Mouse (Mus musculus) gastrocnemius, postnatal 4 days (tissue): ENCODE measurements at regions not wholly inside any gene's neighbourhood (a gene's known extent, or its start where the extent isn't known, plus 50 kb on each side); places are given as distances from the start of the nearest gene placed in this dataset.

Source experiments
- DNase-seq, 2 experiments: peaks; one replicate each; pipeline ENCODE4 v3.0.0; 2021 to 2022; ENCODE audit warnings: low spot score in 2 of 2, mixed read lengths in 2 of 2

DNA sequence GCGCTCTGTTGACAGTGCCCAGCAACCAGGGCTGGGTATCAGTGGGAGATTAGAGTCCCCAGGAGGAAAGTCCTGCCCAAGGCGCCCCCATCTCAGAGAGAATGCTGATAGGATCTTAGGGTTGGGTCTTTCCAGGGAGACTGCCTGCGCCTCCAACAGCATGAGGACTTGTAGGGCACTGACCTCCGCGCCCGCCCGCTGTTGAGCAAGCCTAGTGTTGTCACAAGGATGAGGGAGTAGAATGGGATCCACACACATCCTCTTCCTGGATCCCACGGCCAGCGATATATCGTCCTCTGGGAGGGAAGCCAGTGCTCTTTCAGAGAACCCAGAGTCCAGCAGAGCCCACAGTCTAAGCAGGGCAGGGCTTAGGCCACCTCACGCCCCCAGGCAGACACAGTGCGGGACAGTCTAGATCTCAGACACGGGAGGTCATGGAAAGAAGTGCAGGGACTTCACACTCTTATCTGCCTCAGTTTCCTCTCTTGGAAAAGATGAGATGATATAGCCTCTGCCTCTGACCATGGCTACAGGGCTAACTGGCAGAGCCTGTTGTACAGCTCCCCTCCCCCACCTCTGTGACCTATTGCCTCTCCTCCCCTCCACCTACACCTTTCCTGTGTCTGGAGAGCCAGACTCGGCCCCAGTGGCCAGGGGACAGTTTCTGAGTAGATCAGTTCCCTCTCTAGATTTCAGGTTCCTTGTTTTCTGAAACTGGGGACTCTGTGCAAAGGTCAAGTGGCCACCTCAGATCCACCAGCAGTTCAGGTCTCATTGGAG lies 52.0 kb upstream of the Dusp5 start:
- no peak for DNase-seq

DNA sequence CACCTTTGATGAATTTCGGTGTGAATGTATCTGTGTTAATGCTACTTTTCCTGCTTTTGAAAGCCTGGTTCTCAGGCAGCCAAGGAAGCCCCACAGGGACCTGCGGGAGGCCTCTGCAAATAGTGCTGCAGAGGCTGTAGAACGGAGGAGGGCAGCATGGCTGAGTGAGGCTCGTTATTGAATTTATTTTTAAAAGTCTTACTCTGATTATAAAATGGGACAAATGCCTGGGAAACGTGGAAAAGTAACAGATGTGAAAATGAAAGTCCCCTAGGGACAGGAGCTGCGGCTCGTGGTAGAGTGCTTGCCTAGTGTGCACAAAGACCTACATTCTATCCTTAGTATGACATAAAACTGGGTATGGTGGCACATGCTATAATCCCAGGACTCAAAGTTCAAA lies 59.7 kb upstream of the Dusp5 start:
- no peak for DNase-seq

DNA sequence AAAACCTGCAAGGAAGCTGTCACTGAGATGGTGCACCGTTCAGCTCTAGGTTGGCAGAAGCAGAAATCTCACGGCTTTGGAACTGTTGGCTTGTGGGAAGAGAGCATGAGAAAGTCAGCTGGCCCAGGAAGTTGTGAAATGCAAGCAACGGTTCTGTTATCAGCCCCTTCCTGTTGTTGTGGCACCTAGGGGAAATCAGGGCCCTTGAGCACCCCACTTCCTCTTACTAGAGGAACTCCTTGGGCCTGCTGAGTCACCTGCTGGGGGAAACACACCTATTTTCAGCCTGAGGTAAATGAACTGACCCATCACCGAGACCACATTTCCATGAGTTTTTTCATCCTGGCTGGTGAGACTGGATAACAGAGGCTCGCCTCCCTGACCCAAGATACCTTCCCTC lies 64.2 kb upstream of the Dusp5 start:
- DNase-seq: no peak

DNA sequence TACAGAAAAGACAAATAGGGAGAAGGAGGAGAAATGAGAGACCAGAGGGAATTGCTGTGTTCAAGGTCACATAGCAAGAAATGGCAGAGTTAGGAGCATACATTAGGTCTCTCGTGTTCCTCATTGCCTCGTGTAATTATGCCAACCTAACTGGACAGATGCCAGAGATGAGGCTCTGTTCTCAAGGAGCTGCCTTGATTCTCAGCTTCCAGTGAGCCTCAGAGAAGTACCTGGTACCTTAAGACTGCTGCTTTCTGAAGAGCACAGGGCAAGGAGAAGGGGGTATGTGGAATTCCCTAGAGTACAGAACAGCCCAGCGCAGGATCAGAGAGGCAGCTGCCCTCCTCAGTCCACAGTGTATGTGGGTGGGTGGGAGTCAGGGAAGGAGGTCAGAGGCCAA lies 64.8 kb upstream of the Dusp5 start:
- DNase-seq: no peak

DNA sequence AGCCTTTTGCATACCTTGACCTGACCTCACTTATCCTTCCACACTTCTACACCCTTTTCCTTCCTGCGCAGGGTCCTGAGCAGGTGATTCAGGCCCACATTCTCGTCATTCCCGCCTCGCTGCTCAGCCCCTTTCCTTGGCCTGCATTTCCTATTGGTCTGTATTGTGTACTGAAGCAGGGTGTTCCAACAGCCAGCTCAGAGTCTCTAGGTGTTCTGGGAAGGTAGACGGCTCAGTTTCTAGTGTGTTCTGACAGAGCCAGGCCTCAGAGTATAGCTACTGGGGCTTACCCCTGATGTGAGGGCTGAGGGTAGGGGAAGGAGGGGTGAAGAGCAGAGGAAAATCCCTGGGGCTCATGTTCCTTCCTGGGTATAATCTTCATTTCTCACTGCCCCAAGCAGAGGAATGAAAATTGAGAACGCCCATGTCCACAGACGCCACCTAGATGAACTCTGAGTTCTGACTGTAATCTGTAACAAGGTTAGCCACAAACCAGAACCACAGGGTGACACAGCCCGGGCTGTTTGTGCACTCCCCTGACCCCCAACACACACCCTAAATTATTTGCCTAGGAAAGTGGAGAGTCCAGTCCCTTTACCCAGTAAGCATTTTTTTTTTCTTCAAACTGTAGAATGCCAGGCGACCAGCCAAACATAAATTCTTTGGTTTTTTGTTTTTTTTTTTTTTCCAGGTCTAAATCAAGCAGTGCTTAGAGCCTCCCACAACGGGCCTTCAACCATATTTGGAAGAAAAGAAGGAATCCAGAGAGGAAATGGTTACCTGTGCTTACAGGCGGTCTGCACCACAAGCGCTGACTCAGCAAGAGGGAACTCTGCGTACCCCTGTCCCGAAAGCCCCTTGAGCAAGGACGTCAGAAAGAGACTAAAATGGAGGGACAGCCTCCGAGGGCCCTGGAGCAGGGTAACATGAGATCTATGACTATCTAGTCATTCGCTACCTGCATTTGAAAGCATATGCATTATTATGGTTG lies 67.6 kb upstream of the Dusp5 start:
- DNase-seq: no peak

DNA sequence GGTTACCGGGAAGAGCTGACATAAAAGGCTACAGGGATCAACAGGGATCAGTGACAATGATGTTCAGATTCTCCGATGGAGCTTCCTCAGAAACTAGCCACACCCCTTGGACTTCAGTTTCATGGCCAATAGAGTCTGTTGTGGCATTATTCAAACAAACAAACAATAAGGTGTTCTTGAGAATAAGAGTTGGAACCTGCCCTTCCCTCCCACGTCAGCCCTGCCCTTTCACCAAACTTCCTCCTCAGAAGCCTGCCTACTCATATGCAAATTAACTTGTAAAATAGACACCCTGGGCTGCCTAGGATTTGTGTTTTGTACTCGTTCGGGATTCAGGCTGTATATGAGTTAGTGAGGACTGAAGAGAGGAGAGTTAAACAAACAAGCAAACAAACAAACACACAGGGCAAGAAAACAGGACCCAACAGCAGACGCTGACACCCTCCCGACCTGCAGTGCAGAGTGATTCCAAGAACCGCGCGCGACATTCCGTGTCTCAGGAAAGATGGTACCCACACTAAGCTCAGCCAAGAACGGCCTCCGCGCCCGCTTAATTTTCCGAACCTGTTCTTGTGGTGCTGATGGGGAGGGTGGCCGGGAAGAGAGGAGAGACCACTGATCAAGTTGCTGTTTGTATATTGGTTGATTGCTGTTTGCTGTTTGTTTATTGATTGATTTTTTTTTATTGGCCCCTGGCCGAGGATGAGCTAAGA lies 68.4 kb upstream of the Dusp5 start:
- no peak for DNase-seq

DNA sequence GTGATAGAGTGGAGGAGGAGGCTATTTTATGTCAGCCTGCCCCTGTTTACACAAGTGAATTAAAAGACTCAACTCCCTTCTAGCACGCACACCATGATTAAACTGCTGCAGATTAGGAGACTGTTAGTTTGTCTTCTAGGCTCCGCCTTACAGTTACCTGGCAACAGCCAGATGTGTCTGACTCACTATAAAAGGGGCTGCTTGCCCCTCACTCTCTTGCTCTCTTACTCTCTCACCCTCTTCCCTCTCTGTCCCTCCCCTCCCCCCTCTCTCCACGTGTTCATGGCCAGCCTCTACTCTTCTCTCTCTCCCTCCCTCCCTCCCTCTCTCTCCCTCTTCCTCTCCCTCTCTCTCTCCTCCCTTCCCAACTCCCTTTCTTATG lies 69.0 kb upstream of the Smndc1 start:
- no peak for DNase-seq

DNA sequence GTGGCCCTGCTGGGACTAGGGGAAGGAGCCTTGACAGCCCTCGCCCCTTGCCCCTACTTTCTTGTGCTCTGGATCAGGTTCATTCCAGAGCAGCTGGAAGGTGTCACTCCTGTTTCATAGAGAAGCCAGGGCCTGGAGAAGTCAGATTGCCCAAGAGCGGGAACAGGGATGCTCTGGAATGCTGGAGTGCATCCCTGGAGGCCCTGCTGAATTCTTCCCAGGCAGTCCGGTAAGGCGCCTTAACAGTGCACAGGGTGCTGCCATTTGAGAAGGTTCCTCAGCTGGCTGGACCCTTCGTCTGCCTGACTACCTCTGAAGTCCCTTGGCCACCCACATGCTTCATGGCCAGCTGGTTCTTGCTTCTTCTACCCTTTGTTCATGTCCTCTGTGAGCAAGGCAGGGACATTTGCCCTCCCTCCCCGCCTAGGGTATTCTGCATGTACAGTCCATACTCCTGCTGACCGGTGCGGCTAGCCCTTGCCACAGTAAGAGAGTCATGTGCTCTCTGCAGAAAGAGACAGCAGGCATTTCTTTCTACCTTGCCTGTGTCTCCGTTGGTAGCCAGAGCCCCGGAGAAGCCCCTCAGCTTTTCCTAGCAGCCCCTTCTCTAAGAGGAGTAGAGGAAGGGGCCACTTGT lies 68.5 kb upstream of the Smndc1 start:
- DNase-seq: no peak

DNA sequence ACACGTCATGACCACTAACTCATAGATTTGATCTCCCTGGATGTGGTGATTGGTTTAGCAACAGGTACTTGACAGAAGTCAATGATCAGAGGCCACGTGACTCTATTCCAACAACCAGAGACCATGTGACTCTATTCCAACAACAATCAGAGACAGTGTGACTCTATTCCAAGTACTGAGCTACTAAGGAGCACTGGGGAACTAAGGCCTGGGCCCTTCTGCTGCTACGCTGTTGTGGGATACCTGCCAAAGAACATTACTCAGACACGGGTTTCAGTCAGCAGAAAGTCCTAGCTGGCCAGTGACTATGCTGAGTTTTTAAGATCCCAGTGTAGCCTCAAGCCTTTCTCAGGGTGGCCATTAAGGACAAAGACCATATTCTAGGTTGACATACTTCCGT lies 66.3 kb upstream of the Smndc1 start:
- DNase-seq: no peak

DNA sequence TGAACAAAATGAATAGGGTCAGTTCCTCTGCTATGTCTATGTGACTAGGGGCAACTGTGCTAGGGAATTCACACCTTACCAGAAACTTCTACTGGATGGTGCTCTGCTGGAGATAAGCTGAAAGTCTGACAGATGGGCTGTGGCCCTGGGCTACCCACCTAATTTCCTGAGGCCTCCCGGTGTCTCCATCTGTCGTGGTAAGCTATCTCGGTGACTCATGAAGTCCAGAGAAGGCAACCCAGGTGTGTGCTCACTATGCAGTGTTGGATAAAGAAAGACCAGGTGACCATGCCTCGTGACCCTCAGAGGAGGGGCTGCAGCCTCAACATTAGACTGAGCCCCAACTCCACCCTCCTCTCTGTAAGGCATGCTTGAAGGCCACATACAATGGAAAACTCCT lies 64.2 kb upstream of the Smndc1 start:
- DNase-seq: no peak

DNA sequence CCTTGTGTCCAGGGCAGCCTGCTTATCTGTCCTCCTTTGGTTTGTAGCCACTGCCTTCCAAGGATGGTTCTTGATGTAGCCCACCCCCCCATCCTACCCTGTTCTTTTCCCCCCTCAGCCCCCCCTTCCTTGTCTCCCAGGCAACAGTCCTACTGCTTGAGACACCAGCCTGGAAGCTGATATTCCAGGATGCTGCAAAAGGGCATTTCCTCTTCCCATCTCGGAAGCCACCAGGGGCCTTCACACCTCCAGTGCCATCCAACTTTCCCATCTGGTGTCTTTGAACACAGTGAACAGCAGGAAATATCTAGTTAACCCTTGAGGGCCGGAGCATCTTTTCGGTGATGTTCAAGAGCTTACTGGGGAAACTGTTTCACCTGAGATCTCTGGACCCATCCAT lies 63.7 kb upstream of the Smndc1 start:
- DNase-seq: no peak

DNA sequence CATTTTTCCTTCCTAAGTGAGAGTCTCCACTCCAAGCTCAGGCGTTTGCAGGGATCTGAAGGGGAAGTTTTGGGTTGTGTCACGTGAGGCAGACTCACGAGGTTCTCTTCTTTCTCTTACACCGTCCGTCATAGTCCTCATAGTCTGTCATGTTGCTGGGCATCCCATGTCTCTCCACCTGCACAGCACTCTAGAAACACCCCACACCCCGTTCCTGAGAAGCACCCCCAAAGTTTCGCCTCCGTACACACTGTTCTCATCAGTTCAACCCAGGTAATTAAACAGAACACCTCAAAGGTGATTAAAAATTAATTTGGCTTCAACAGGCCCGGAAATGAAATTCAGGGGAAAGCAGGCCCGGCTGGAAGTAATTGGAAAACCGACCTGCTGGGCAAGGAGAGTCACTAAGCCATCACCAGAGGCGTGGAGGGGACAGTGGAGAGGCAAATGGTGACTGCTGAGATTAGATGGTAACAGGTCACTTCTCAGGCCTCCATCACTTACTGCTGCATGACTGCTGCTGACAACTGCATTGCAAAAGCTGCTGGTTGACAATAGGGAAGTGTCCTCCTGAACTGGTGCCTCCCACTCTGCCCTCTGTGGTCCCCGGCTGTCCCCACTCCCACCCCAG lies 63.1 kb upstream of the Smndc1 start:
- no peak for DNase-seq

DNA sequence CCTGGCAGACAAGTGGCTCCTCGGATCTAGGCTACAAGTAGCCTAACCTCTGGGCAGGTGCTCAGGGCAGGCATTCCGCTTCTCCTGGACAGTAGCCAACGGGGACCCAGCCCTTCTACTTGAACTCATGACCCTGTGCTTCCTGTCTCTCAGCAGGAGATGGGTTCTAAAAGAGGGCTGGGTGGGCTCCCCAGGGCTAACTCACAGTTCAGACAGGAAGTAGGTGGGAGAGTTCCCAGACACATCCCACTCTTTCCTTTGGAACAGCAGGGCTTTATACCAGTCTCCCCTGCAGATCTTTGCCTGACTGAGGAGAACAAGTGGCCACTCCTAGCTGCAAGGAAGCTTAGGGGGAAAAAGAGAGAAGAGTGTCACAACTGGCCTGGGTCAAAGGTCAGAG lies 62.0 kb upstream of the Smndc1 start:
- no peak for DNase-seq

DNA sequence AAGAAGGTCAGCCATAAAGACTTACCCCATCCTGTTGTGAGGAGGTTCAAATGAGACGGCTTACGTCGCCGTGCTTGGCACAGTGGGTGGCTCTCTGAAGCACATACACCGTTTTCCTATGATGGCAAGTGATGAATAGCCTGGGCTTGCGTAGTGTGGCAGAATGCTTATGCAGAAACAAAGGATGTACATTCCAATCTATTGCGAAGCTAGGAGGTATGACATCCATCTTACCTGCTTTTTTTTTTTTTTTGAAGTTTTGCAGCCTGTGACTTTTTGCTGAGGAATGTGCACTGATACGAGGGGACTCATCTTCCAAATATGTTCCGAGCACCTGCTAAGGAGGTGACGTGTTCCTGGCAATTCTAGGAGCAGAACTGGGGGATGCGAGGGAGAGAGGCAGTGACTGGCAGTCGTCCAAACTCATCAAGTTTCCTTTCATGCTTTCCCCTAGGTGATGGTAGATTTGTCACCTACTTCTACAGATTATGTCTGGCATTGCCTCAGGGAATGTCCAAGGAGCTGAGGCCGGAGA lies 61.1 kb upstream of the Smndc1 start:
- DNase-seq: no peak

DNA sequence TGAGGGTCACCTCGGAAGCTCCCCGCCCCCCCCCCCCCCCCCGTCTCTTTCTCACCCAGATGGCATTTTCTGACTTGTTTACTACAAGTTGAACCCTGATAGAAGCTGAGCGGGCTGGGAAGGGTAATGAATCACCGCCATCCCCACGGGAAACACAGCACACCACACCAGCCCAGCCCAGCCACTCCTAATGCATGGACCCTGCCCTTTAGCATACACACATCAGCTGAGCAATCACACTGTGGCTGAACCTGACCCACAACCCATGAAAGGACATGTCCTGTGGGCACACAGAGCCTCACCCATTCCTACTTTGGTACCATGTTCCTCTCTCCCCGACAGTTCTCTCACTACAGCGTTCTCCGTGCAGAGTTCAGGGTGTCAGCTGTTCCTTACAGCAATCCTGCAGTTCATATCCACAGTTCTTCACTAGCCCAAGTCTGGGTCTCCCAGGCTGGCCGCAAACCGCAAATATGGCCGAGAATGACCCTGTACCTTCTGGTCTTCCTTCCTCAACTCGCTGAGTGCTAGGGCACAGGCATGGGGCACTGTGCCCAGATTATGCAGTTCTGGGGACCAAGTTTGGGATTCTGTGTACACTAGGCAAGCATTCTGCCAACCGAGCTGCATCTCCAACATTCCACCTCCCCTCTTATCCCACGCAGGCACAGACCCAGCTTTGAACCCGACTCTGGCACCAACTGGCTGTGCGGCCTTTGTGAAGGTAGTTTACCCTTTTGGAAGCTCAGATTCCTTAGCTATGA lies 60.4 kb upstream of the Smndc1 start:
- DNase-seq: no peak

DNA sequence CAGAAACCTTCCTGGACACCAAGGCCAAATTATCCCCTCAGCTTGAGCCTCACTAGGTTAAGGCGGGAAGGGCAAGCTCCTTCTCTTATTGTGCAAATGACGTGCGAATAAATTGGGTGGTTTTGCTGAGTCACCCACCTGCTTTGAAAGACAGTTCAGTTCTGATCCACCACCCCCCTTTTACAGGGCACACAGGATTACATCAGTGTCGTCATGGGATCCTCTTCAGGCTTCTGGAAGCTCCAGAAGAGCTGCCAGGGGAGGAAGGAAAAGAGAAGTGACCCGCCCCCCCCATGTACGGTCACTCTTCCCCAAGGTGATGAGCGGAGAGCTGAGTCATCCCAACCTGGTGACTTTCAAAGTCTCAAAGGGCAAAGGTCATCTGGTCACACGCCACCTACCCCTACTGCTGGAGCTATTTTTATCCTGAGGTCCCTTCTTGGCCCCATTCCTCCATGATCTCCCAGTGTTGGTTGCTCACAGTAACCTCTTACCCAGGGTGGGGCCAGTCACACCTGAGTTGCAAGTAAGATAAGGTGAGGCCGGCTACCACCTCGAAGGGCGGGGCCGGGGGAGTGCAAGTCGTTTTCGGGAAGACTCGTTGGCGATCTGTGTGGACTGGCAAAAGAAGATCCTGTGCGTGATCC lies 58.9 kb upstream of the Smndc1 start:
- no peak for DNase-seq

DNA sequence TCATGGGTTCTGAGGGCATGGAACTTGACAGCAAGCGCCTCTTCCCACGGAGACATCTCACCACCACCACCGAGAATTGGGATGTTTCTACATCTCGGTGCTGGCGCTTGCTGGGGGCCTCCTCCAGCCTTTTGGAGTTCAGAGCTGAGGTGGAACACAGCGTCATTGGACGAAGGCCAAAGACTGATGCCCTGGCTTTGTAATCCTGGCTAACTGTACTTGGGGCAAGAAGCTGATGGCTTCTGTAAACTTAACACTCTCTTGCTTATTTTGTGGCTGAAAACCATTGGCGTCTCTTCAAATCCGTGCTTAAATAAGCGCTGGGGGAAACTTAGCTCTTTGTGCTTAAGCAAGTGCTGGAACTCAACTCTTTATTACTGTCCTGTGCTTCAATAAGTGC lies 57.8 kb upstream of the Smndc1 start:
- DNase-seq: no peak

DNA sequence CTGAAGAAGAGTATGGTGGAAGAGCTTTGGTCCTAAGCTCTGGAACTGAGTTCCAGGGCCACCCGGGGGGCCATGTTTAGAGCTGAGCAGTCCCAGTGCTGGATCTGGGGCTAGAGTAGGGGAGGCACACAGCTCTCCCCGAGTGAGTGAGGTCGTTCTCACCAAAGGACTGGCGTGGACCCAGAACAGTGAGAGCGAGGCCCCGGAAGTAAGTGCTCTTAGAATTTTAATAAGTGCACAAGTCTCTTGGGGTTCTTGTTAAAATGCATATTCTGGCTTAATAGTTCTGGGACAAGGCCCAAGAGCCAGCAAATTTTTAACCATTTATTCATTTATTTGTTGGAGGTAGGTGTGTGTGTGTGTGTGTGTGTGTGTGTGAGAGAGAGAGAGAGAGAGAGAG lies 57.4 kb upstream of the Smndc1 start:
- DNase-seq: peak in 1 of 2 experiments; percentile 22

DNA sequence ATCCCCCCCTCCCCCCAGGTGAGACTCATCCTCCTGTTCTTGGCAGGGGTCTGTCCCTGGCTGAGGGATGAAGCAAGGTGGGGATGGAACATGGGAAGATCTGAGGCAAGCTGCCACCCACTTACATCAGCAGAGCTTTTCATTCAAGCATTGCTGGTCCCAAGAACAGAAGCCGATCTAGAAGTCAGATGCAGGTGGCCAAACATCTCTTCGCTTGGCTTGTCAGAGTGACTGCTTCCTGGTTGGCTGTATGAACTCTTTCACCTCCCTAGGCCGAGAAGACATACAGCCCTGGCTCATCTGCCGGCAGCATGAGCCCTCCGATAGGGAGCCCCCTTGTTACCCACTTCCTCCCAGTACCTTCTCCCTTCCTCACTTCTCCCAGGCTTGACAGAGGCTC lies 55.8 kb upstream of the Smndc1 start:
- no peak for DNase-seq
